Mouse (Mus musculus) lung, adult 2 months (tissue): Measurements from ENCODE around the gene Gm1673. TPM values are rescaled to one million over a fixed set of nuclear protein-coding genes. Genes with fewer than 3 reads are reported as not detected.

ENCODE experiments used
- DNase-seq: peaks from one replicate; pipeline ENCODE4 v3.0.0; 2022
- H3K4me1 ChIP-seq: fragments of 200-500 bp; 2 replicates; pipeline ENCODE4 v1.6.1; 2011; ENCODE audit warnings: low read length; ENCODE audit not compliant: control insufficient read depth, insufficient read depth
- H3K4me3 ChIP-seq: fragments of 200-500 bp; replicated peaks from 2 replicates; pipeline ENCODE3; 2011; ENCODE audit warnings: low read depth, mild to moderate bottlenecking, control low read depth, low read length; ENCODE audit errors: extremely low read depth
- CTCF ChIP-seq: fragments of 200-500 bp; IDR thresholded peaks from 2 replicates; pipeline ENCODE4 v1.5.1; 2011; ENCODE audit warnings: mild to moderate bottlenecking, low read length, control low read depth; ENCODE audit not compliant: insufficient read depth
- POLR2A ChIP-seq: fragments of 200-500 bp; IDR thresholded peaks from 2 replicates; pipeline ENCODE4 v1.6.1; 2011; ENCODE audit warnings: low read depth, mild to moderate bottlenecking, control low read depth, low read length, borderline replicate concordance; ENCODE audit errors: extremely low read depth
- WGBS: fragments of 180-500 bp; shearing (Covaris S2); methylation state at CpG from one replicate; pipeline ENCODE4 v1.1.7; 2018; 5-methylcytosine and 5-hydroxymethylcytosine counted together
- polyA plus RNA-seq: library from polyadenylated mRNA; depleted of rRNA; stranded (reverse); fragments of >200 nt; gene quantifications from 2 replicates; pipeline ENCODE4 v1.2.3, GENCODE M21; 2012; rRNA removed

Gm1673 gene
- polyA plus RNA-seq, 1 experiment, result 21.2 TPM

DNA sequence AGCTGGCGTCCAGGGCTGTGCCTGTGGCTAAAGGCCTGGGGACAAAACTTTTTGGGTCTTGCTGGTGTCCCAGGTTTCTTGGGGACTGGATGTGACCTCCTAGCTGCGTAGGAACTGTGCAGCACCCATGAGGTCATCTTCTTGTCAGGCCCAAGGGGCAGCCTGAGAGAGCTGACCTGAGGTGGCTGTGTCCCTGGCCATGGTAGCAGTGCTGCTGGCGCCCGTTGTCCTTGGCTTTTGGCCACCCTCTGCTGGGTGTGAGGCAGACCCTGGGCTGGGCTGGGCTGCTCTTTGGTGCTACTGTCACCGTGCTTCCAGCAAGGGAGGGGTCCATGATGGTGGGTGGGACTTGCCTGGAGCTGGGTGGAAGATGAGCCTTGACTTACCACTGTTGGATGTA, 21.4 kb downstream of the Gm1673 start:
- WGBS, result 70% methylated on average over 5 of the region's 5 CpGs

DNA sequence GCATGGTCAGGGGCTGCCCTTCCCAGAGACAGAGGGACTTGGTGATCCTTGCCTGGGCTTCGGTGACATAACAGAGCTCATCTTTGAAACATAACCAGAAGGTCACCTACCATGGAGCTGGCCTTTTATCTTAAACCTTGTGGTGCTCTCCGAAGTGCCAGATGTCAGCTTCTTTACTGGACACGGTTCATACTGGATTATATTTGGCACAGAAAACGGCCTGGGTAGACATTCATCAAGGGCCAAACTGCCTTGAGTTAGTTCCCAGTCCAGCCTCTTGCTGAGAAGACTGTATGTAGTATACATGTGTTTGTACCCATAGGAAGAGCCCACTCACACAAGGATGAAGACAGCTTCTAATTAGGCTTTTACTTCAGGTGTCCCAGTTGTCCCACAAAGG, 23.6 kb downstream of the Gm1673 start:
- WGBS, result 70% methylated on average over 4 of the region's 4 CpGs
- DNase-seq, result no peak
- TF ChIP-seq CTCF (no peak), POLR2A (no peak)
- Histone ChIP-seq H3K4me3 (no peak overlapping the region), H3K4me1 (no peaks in the 10 kb centered on the region)

More for the DNA sequence above, 21.4 kb downstream of the Gm1673 start:
- Histone ChIP-seq H3K4me1 (no peaks in the 10 kb centered on the region), H3K4me3 (no peak overlapping the region)
- no peak for DNase-seq
- no peak for TF ChIP-seq POLR2A
- TF ChIP-seq CTCF, result no peak

DNA sequence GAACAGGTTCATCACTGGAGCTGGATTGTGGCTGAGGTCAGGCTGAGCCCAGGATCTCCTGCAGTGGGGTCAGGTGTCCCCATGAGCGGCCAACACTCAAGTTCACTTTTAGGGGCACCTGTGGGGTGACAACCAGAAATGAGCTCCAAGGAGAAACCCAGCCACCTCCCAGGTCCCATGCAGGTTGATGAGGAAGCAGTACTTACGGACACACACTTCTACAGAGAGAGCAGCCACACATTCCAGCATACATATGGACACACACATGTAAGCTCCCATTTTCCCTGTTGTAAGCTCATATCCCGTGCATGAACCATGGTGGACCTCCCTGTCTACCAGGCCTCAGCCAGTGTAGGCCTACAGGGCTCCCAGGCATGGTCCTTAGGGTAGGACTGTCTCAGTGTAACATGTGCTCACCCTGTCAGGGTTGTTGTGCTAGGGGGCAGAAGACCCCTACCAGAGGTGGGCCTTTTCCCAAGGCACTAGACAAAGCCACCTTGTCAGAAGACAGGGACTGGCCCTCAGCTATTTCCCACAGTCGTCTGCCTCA, 24.2 kb downstream of the Gm1673 start:
- no peaks in the 10 kb centered on the region for H3K4me1 ChIP-seq

DNA sequence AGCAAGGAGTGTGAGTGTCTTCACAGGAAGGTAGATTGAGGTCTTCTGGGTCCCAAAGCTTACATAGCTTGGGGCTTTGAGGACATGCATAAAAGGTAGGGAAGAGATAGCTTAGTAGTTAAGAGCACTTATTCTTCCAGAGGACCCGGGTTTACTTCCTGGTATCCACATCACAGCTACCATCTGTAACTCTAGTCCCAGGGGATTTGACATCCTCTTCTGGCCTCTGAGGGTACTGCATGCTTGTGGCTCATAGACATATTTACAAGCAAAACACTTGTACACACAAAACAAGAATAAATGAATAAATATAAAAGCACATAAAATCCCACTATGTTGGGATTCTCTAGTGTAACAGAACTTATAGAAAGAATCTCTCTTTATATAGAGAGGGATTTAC, 31.4 kb downstream of the Gm1673 start:
- no peak for DNase-seq
- no peak for TF ChIP-seq POLR2A
- TF ChIP-seq CTCF, result no peak
- Histone ChIP-seq H3K4me3 (no peak overlapping the region), H3K4me1 (no peaks in the 10 kb centered on the region)
- 44% methylated on average over 1 of the region's 1 CpGs for WGBS

More for the DNA sequence above, 24.2 kb downstream of the Gm1673 start:
- TF ChIP-seq POLR2A (no peak), CTCF (no peak)
- no peak overlapping the region for H3K4me3 ChIP-seq
- no peak for DNase-seq
- WGBS, result 81% methylated on average over 4 of the region's 4 CpGs

DNA sequence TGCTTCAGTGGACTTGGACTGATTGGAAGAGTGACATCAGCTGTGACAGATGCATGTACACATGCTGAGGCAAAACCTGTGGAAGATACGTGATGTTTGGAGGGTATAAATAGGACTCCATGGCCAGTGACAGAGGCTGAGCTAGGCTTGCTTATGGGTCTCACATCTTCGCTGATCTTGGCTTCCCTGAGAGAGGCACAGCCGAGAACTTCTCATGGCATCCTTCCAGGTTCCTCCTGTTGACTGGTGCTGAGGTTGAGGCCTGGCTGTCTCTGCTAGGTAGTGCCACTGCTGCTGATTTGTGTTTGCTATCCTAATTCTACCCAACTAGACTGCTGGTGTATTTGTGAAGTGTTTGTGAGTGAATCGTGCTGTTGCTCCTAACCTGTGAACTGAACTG, 35.7 kb downstream of the Gm1673 start:
- Histone ChIP-seq H3K4me1 (no peaks in the 10 kb centered on the region), H3K4me3 (no peak overlapping the region)
- no peak for DNase-seq
- TF ChIP-seq CTCF (no peak), POLR2A (no peak)
- 74% methylated on average over 4 of the region's 4 CpGs for WGBS

DNA sequence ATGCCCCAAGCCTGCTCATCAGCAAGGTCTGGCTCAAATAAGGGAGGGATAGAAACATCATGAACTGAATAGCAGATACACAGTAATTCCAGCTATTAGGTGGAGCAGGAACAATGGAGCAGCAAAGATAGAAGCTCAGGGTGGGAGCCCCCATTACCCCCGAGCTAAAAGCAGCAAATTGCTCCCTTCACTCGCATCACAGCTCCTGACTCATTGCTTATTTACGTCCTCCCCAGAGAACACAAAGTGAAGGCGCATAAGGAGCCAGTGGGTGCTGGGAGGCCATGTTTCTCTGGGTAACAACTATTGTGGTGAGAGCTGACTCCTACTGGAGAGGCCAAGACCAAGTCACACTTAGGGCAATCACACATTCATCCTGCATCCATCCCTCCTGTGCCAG, 46.9 kb downstream of the Gm1673 start:
- Histone ChIP-seq H3K4me1 (no peaks in the 10 kb centered on the region), H3K4me3 (no peak overlapping the region)
- 64% methylated on average over 4 of the region's 4 CpGs for WGBS
- no peak for DNase-seq
- no peak for TF ChIP-seq CTCF
- no peak for TF ChIP-seq POLR2A

DNA sequence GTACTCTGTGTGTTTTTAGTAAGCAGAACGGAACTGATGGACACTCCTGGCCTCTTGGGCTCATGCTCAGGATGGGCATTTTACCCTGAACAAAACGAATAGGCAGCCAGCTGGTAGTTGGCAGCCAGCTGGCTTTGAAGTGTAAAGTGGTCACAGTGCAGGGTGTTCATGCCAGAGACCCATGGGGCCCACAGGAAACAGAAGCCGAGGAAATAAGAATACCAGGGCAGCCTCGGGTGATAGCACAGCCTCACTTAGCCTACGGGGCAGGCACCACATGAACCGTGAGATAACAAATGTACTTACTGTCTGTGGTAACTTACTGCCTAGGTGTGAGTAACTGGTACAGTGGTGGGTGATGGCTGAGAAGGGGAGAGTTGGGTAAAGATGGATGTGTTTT, 47.8 kb downstream of the Gm1673 start:
- 51% methylated on average over 6 of the region's 6 CpGs for WGBS
- no peak for DNase-seq

DNA sequence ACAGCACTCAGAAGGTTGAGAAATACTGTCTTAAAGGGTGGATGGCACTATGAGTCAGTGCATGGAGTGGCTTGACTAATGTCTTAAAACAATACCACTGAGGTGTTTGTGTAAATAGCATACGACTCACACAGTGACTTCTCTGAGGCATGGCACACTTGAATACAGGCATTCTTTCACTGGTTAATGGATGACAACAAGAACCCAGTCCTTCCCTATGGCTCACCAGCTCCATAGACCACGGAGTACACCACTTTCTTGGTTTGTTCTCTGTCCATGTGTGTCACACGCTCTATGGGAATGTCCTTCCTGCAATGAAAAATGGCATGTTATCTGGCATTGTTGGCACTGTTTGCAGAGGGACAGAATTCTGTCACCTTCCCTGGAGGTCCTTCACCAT, 49.3 kb downstream of the Gm1673 start:
- no peak for DNase-seq
- 47% methylated on average over 3 of the region's 3 CpGs for WGBS

More for the DNA sequence above, 47.8 kb downstream of the Gm1673 start:
- Histone ChIP-seq H3K4me1 (no peaks in the 10 kb centered on the region), H3K4me3 (no peak overlapping the region)
- TF ChIP-seq CTCF, result no peak
- TF ChIP-seq POLR2A, result no peak

More for the DNA sequence above, 49.3 kb downstream of the Gm1673 start:
- no peak overlapping the region for H3K4me3 ChIP-seq
- TF ChIP-seq CTCF (no peak), POLR2A (no peak)
- H3K4me1 ChIP-seq, result no peaks in the 10 kb centered on the region

Other genes starting within 250 kb of the Gm1673 start
- 41.8 and 47.5 TPM in 2 replicates for gene Letm1, start 200.6 kb upstream of the Gm1673 start, polyA plus RNA-seq
- 4.6 and 7.6 TPM in 2 replicates for gene Nsd2, start 162.7 kb upstream of the Gm1673 start, polyA plus RNA-seq
- 28.1 and 34.1 TPM in 2 replicates for gene Nelfa, start 47.0 kb upstream of the Gm1673 start, polyA plus RNA-seq
- gene Nat8l, start 12.6 kb downstream of the Gm1673 start, polyA plus RNA-seq, result 2.9 and 4.3 TPM in 2 replicates
- 0.77 and 1.4 TPM in 2 replicates for gene Poln, start 186.0 kb downstream of the Gm1673 start, polyA plus RNA-seq
- 0.46 and 0.49 TPM in 2 replicates for gene Haus3, start 186.1 kb downstream of the Gm1673 start, polyA plus RNA-seq
- 318 and 340 TPM in 2 replicates for gene Mxd4, start 204.3 kb downstream of the Gm1673 start, polyA plus RNA-seq